Comparison of ENCODE assay signal across 17 mouse cellular contexts in genomic region chr17:3149541-3149940, GRCm38 (mm10). TPM values are rescaled to one million over a fixed set of nuclear protein-coding genes. Genes with fewer than 3 reads are reported as not detected.
DNase-seq lines count a peak whose midpoint lies in the region; ATAC-seq and TF ChIP-seq lines count a peak whose summit lies in the region.
"Had no signal": no experiment of that assay in that cellular context is flagged by ENCODE, and none has a peak within 500 bp of the region (broad histone marks: within the 10 kb centered on the region; RNA-seq: fewer than 3 reads in every experiment).

No protein-coding gene starts in this region.

- peaks cover 1% of the 10 kb centered on the region for H3K79me2 ChIP-seq in heart, adult 2 months (replicated peaks; ENCODE audit: control insufficient read depth, insufficient read depth, low read length)

- no peak for TF ChIP-seq POLR2A in heart, adult 2 months (IDR thresholded peaks at IDR 0.05; ENCODE audit: insufficient read depth, low read depth, low read length)

- H3K27me3 ChIP-seq in liver, embryonic 16.5 days (ENCODE audit: control insufficient read depth, insufficient read depth, low read depth, low read length) = no peaks in the 10 kb centered on the region
- no peaks in the 10 kb centered on the region for H3K27me3 ChIP-seq in heart, adult 2 months (ENCODE audit: control insufficient read depth, insufficient read depth, low read length)
- H3K27me3 ChIP-seq: CH12.LX; hindbrain, embryonic 15.5 days had no signal

- H3K4me2 ChIP-seq in liver, embryonic 16.5 days (ENCODE audit: low read depth, low read length) = no peak overlapping the region
- H3K4me2 ChIP-seq: hindbrain, embryonic 15.5 days had no signal

- no peak for TF ChIP-seq CTCF in heart, adult 2 months (IDR thresholded peaks at IDR 0.05)

- intact Hi-C loops in heart, adult 2 months (cut with DNase I) = no loop called here

- H3K4me3 ChIP-seq in liver, embryonic 16.5 days (ENCODE audit: low read depth, low read length) = no peak overlapping the region
- H3K4me3 ChIP-seq in heart, adult 2 months = no peak overlapping the region
- H3K4me3 ChIP-seq: heart, embryonic 10.5 days; hindbrain, embryonic 15.5 days had no signal

- H3K4me1 ChIP-seq in liver, embryonic 16.5 days (ENCODE audit: control insufficient read depth, low read depth, low read length) = no peaks in the 10 kb centered on the region; the same call in 1 of the 2 replicates
- H3K4me1 ChIP-seq in heart, adult 2 months (ENCODE audit: control insufficient read depth, insufficient read depth, low read length) = peaks cover 3% of the 10 kb centered on the region
- H3K4me1 ChIP-seq: hindbrain, embryonic 15.5 days had no signal

- WGBS in liver, embryonic 16.5 days (ENCODE audit: insufficient replicate concordance) = 18% methylated on average over 1 of the region's 1 CpGs
- WGBS in heart, adult 2 months = 10% methylated on average over 1 of the region's 1 CpGs

- no peaks in the 10 kb centered on the region for H3K9me3 ChIP-seq in liver, embryonic 16.5 days (replicated peaks; ENCODE audit: control insufficient read depth, low read length)
- H3K9me3 ChIP-seq: heart, embryonic 10.5 days; hindbrain, embryonic 15.5 days had no signal

- peak; percentile 30 for DNase-seq in kidney, adult 18-20 months
- DNase-seq in kidney, postnatal 14 days = peak; percentile 51
- DNase-seq in lung, postnatal 36 days = no peak
- DNase-seq in heart, adult 2 months = no peak
- DNase-seq in cerebellum, postnatal 36 days = no peak
- DNase-seq: cerebellum, adult 11 months; cerebellum, postnatal 25 days; heart, postnatal 14 days; lung, adult 18-20 months; right cerebral cortex, postnatal 25 days had no signal

- no peak overlapping the region for H3K27ac ChIP-seq in liver, embryonic 16.5 days (ENCODE audit: low read length)
- H3K27ac ChIP-seq in heart, adult 2 months = no peak overlapping the region
- H3K27ac ChIP-seq: heart, embryonic 10.5 days; hindbrain, embryonic 15.5 days had no signal

- no peak for TF ChIP-seq EP300 in heart, adult 2 months (IDR thresholded peaks at IDR 0.05; ENCODE audit: insufficient read depth, low read depth, low read length)

- peak; percentile 69 for ATAC-seq in common myeloid progenitor, adult 5-6 weeks (replicated peaks; ENCODE audit: low read depth, poor library complexity, severe bottlenecking)
- ATAC-seq in liver, embryonic 16.5 days (ENCODE audit: low read depth) = peak; percentile 42; the same call in 1 of the 2 replicates
- ATAC-seq: forebrain, embryonic 16.5 days; midbrain, embryonic 16.5 days had no signal

- peaks cover 5% of the 10 kb centered on the region for H3K36me3 ChIP-seq in liver, embryonic 16.5 days (ENCODE audit: control insufficient read depth, insufficient read depth)
- peaks cover 10% of the 10 kb centered on the region for H3K36me3 ChIP-seq in heart, adult 2 months (ENCODE audit: control insufficient read depth, insufficient read depth, low read length)

- H3K9ac ChIP-seq in liver, embryonic 16.5 days (ENCODE audit: low read depth, low read length) = no peak overlapping the region
- H3K9ac ChIP-seq in heart, adult 2 months (ENCODE audit: low read depth, low read length) = no peak overlapping the region
- H3K9ac ChIP-seq: hindbrain, embryonic 15.5 days had no signal

RNA-seq across cellular contexts. Expression of gene Scaf8, which starts 34.8 kb away (rescaled TPM):
- 34.0 and 52.3 TPM in 2 replicates for total RNA-seq in common myeloid progenitor, adult 5-6 weeks (2017)
- 7.2 and 7.3 TPM in 2 replicates for polyA plus RNA-seq in liver, embryonic 16.5 days (2015; fragmentation: Nextera tagmentation; extraction: Ambion mirVana)
- 10 to 100 TPM; 28.1 to 31.4 TPM for total RNA-seq in heart, adult 2 months (2021)
- polyA plus RNA-seq in heart, adult 2 months (2012; rRNA removed) = 15.6 and 23.5 TPM in 2 replicates

Comparison
In these comparisons a context has a peak if more than half of its experiments do, and no peak if none do; other contexts are left out.
1. DNase-seq: peak in kidney, adult 18-20 months (single experiment) and kidney, postnatal 14 days (single experiment); none in lung, postnatal 36 days (single experiment), heart, adult 2 months (0 of 2) and cerebellum, postnatal 36 days (0 of 2).